Mouse (Mus musculus) liver, embryonic 15.5 days (tissue): Measurements from ENCODE around the gene Pxylp1. TPM values are rescaled to one million over a fixed set of nuclear protein-coding genes. Genes with fewer than 3 reads are reported as not detected.

ENCODE experiments used
- ATAC-seq: fragments of 200-750 bp; cut with Nextera tagmentation; 2 replicates; pipeline ENCODE4 v1.8.0; 2017; ENCODE audit warnings: moderate number of reproducible peaks, mild to moderate bottlenecking, moderate library complexity; ENCODE audit not compliant: insufficient read depth
- H3K27ac ChIP-seq: fragments of 300-500 bp; sonication (generic); replicated peaks from 2 replicates; pipeline ENCODE4 v1.5.1; 2015; ENCODE audit warnings: mild to moderate bottlenecking, inconsistent platforms
- H3K27me3 ChIP-seq: fragments of 300-500 bp; sonication (generic); 2 replicates; pipeline ENCODE4 v1.6.1; 2015; ENCODE audit warnings: mild to moderate bottlenecking, inconsistent platforms
- H3K36me3 ChIP-seq: fragments of 300-500 bp; sonication (generic); replicated peaks from 2 replicates; pipeline ENCODE4 v1.6.1; 2015; ENCODE audit warnings: moderate library complexity, mild to moderate bottlenecking, inconsistent platforms
- H3K4me1 ChIP-seq: fragments of 300-500 bp; sonication (generic); replicated peaks from 2 replicates; pipeline ENCODE4 v1.6.1; 2015; ENCODE audit warnings: inconsistent platforms
- H3K4me2 ChIP-seq: fragments of 300-500 bp; sonication (generic); 2 replicates; pipeline ENCODE4 v1.6.1; 2015; ENCODE audit warnings: moderate library complexity, mild to moderate bottlenecking, inconsistent platforms
- H3K4me3 ChIP-seq: fragments of 300-500 bp; sonication (generic); replicated peaks from 2 replicates; pipeline ENCODE4 v1.5.1; 2015; ENCODE audit warnings: mild to moderate bottlenecking, inconsistent platforms
- H3K9ac ChIP-seq: fragments of 300-500 bp; sonication (generic); 2 replicates; pipeline ENCODE4 v1.6.1; 2015; ENCODE audit warnings: moderate library complexity, mild to moderate bottlenecking, inconsistent platforms
- H3K9me3 ChIP-seq: fragments of 300-500 bp; sonication (generic); replicated peaks from 2 replicates; pipeline ENCODE4 v1.6.1; 2016; ENCODE audit warnings: inconsistent platforms
- WGBS: fragments of 180-500 bp; shearing (Covaris S2); methylation state at CpG from one replicate; pipeline ENCODE4 v1.1.7; 2015; ENCODE audit warnings: mixed read lengths; ENCODE audit not compliant: insufficient replicate concordance; 5-methylcytosine and 5-hydroxymethylcytosine counted together
- polyA plus RNA-seq: library from polyadenylated mRNA; unstranded; fragments of >200 nt; fragmentation: Nextera tagmentation; extraction: Ambion mirVana; gene quantifications from 2 replicates; pipeline ENCODE4 v1.2.1, GENCODE M21; 2015

Pxylp1 gene
- polyA plus RNA-seq, 1 experiment from 2014 or later: 6.1 TPM

GRCm38 (mm10) chr9:96857838-96858237, 34.6 kb downstream of the Pxylp1 start:
- Histone ChIP-seq H3K36me3 (no peaks in the 10 kb centered on the region), H3K27ac (no peak overlapping the region)
- no peak for ATAC-seq

GRCm38 (mm10) chr9:96853300-96854186, 38.9 kb downstream of the Pxylp1 start:
- Histone ChIP-seq H3K4me3 (no peak overlapping the region), H3K4me1 (no peaks in the 10 kb centered on the region), H3K4me2 (no peak overlapping the region), H3K9ac (no peak overlapping the region), H3K36me3 (no peaks in the 10 kb centered on the region), H3K27me3 (no peaks in the 10 kb centered on the region), H3K27ac (no peak overlapping the region), H3K9me3 (no peaks in the 10 kb centered on the region)
- WGBS: 61% methylated on average over 16 of the region's 16 CpGs
- no peak for ATAC-seq

More at GRCm38 (mm10) chr9:96857838-96858237, 34.6 kb downstream of the Pxylp1 start:
- Histone ChIP-seq H3K27me3 (no peaks in the 10 kb centered on the region), H3K9ac (no peak overlapping the region), H3K4me2 (no peak overlapping the region), H3K4me1 (no peaks in the 10 kb centered on the region), H3K9me3 (no peaks in the 10 kb centered on the region), H3K4me3 (no peak overlapping the region)
- 55% methylated on average over 4 of the region's 4 CpGs for WGBS

- Histone ChIP-seq H3K9me3 (no peaks in the 10 kb centered on the region), H3K27me3 (no peaks in the 10 kb centered on the region), H3K27ac (no peak overlapping the region), H3K4me2 (no peak overlapping the region), H3K4me1 (no peaks in the 10 kb centered on the region), H3K4me3 (no peak overlapping the region), H3K36me3 (no peaks in the 10 kb centered on the region), H3K9ac (no peak overlapping the region)
- no peak for ATAC-seq
- 69% methylated on average over 7 of the region's 7 CpGs for WGBS
Observed at GRCm38 (mm10) chr9:96851634-96852033, 40.8 kb downstream of the Pxylp1 start.

GRCm38 (mm10) chr9:96851036-96851435, 41.4 kb downstream of the Pxylp1 start:
- H3K9ac ChIP-seq: no peak overlapping the region
- H3K4me3 ChIP-seq: no peak overlapping the region
- no peaks in the 10 kb centered on the region for H3K4me1 ChIP-seq
- H3K9me3 ChIP-seq: no peaks in the 10 kb centered on the region
- H3K36me3 ChIP-seq: no peaks in the 10 kb centered on the region
- no peaks in the 10 kb centered on the region for H3K27me3 ChIP-seq
- no peak overlapping the region for H3K4me2 ChIP-seq
- WGBS: 65% methylated on average over 7 of the region's 7 CpGs
- H3K27ac ChIP-seq: no peak overlapping the region
- no peak for ATAC-seq

- Histone ChIP-seq H3K36me3 (no peaks in the 10 kb centered on the region), H3K27ac (no peak overlapping the region), H3K27me3 (no peaks in the 10 kb centered on the region), H3K9me3 (no peaks in the 10 kb centered on the region), H3K4me1 (no peaks in the 10 kb centered on the region), H3K4me3 (no peak overlapping the region), H3K4me2 (no peak overlapping the region), H3K9ac (no peak overlapping the region)
- WGBS: 56% methylated on average over 5 of the region's 5 CpGs
- no peak for ATAC-seq
Observed at GRCm38 (mm10) chr9:96849012-96849411, 43.5 kb downstream of the Pxylp1 start.

- no peak overlapping the region for H3K9ac ChIP-seq
- no peaks in the 10 kb centered on the region for H3K4me1 ChIP-seq
- no peak overlapping the region for H3K4me3 ChIP-seq
- ATAC-seq: no peak
- H3K27ac ChIP-seq: no peak overlapping the region
- WGBS: 67% methylated on average over 8 of the region's 8 CpGs
- H3K27me3 ChIP-seq: no peaks in the 10 kb centered on the region
- no peaks in the 10 kb centered on the region for H3K9me3 ChIP-seq
- H3K36me3 ChIP-seq: no peaks in the 10 kb centered on the region
- H3K4me2 ChIP-seq: no peak overlapping the region
Observed at GRCm38 (mm10) chr9:96846361-96846760, 46.1 kb downstream of the Pxylp1 start.

- no peak for ATAC-seq
- H3K4me1 ChIP-seq: no peaks in the 10 kb centered on the region
- H3K36me3 ChIP-seq: no peaks in the 10 kb centered on the region
- no peaks in the 10 kb centered on the region for H3K27me3 ChIP-seq
- H3K9ac ChIP-seq: no peak overlapping the region
- H3K4me2 ChIP-seq: no peak overlapping the region
- 51% methylated on average over 3 of the region's 3 CpGs for WGBS
- H3K27ac ChIP-seq: no peak overlapping the region
- H3K9me3 ChIP-seq: no peaks in the 10 kb centered on the region
- no peak overlapping the region for H3K4me3 ChIP-seq
Observed at GRCm38 (mm10) chr9:96844798-96845209, 47.7 kb downstream of the Pxylp1 start.

GRCm38 (mm10) chr9:96839376-96839775, 53.1 kb downstream of the Pxylp1 start:
- H3K9ac ChIP-seq: no peak overlapping the region
- no peak overlapping the region for H3K4me3 ChIP-seq

GRCm38 (mm10) chr9:96838864-96839263, 53.6 kb downstream of the Pxylp1 start:
- H3K4me2 ChIP-seq: no peak overlapping the region
- H3K4me1 ChIP-seq: no peaks in the 10 kb centered on the region
- H3K4me3 ChIP-seq: no peak overlapping the region
- H3K27me3 ChIP-seq: no peaks in the 10 kb centered on the region
- no peak for ATAC-seq
- no peak overlapping the region for H3K27ac ChIP-seq
- WGBS: 37% methylated on average over 10 of the region's 10 CpGs
- no peaks in the 10 kb centered on the region for H3K36me3 ChIP-seq
- no peak overlapping the region for H3K9ac ChIP-seq
- no peaks in the 10 kb centered on the region for H3K9me3 ChIP-seq

More at GRCm38 (mm10) chr9:96839376-96839775, 53.1 kb downstream of the Pxylp1 start:
- WGBS: 72% methylated on average over 5 of the region's 5 CpGs
- Histone ChIP-seq H3K36me3 (no peaks in the 10 kb centered on the region), H3K9me3 (no peaks in the 10 kb centered on the region), H3K27ac (no peak overlapping the region), H3K27me3 (no peaks in the 10 kb centered on the region), H3K4me1 (no peaks in the 10 kb centered on the region), H3K4me2 (no peak overlapping the region)
- no peak for ATAC-seq

GRCm38 (mm10) chr9:96837781-96838420, 54.6 kb downstream of the Pxylp1 start:
- no peaks in the 10 kb centered on the region for H3K4me1 ChIP-seq
- ATAC-seq: no peak
- no peak overlapping the region for H3K4me2 ChIP-seq
- no peaks in the 10 kb centered on the region for H3K36me3 ChIP-seq
- 55% methylated on average over 20 of the region's 20 CpGs for WGBS
- no peak overlapping the region for H3K9ac ChIP-seq
- no peaks in the 10 kb centered on the region for H3K27me3 ChIP-seq
- no peaks in the 10 kb centered on the region for H3K9me3 ChIP-seq
- H3K4me3 ChIP-seq: no peak overlapping the region
- no peak overlapping the region for H3K27ac ChIP-seq

GRCm38 (mm10) chr9:96836984-96837383, 55.5 kb downstream of the Pxylp1 start:
- Histone ChIP-seq H3K27ac (no peak overlapping the region), H3K4me2 (no peak overlapping the region), H3K9me3 (no peaks in the 10 kb centered on the region), H3K4me3 (no peak overlapping the region), H3K4me1 (no peaks in the 10 kb centered on the region), H3K27me3 (no peaks in the 10 kb centered on the region), H3K36me3 (no peaks in the 10 kb centered on the region), H3K9ac (no peak overlapping the region)
- 39% methylated on average over 8 of the region's 8 CpGs for WGBS
- ATAC-seq: no peak
